Mouse (Mus musculus) CH12.LX (cell line): Measurements from ENCODE around the gene Zdhhc6. TPM values are rescaled to one million over a fixed set of nuclear protein-coding genes. Genes with fewer than 3 reads are reported as not detected.

Source experiments
- DNase-seq: peaks from one replicate; pipeline ENCODE4 v3.0.0-alpha.2; 2013; ENCODE audit errors: extremely low read depth
- H3K27ac ChIP-seq: 2 replicates; pipeline ENCODE4 v1.5.1; 2012; ENCODE audit warnings: low read depth, mild to moderate bottlenecking, control low read depth, moderate library complexity; ENCODE audit not compliant: insufficient read depth
- H3K27me3 ChIP-seq: replicated peaks from 2 replicates; pipeline ENCODE3; 2012; ENCODE audit warnings: inconsistent platforms
- H3K36me3 ChIP-seq, 2 experiments: replicated peaks in 1 of 2; 2 replicates each; pipeline versions ENCODE3 to v1.6.1; 2012; ENCODE audit warnings: inconsistent platforms in 1 of 2, low read length in 1 of 2, mild to moderate bottlenecking in 1 of 2, mixed read lengths in 1 of 2, moderate library complexity in 1 of 2; ENCODE audit not compliant: control insufficient read depth in 1 of 2, insufficient read depth in 1 of 2
- H3K4me1 ChIP-seq, 2 experiments: 2 replicates each; pipeline ENCODE4 v1.6.1; 2012; ENCODE audit warnings: inconsistent platforms in 1 of 2, moderate library complexity in 1 of 2; ENCODE audit not compliant: insufficient read depth in 2 of 2, control insufficient read depth in 1 of 2
- H3K4me2 ChIP-seq: 2 replicates; pipeline ENCODE4 v1.6.1; 2012; ENCODE audit warnings: low read depth, mild to moderate bottlenecking, control low read depth; ENCODE audit not compliant: poor library complexity, insufficient read depth, severe bottlenecking
- H3K4me3 ChIP-seq, 3 experiments: fragments of 150-350 bp in 1 of 3; sonication (generic) in 1 of 3; replicated peaks in 1 of 3; 2 replicates each; pipeline versions ENCODE3 to v1.5.1; 2011 to 2012; ENCODE audit warnings: low read depth in 2 of 3, low read length in 2 of 3, mild to moderate bottlenecking in 2 of 3, moderate library complexity in 2 of 3, control low read depth in 1 of 3, improper control_type of control experiment in 1 of 3, inconsistent platforms in 1 of 3, mixed read lengths in 1 of 3; ENCODE audit not compliant: poor library complexity in 1 of 3
- H3K79me2 ChIP-seq: replicated peaks from 2 replicates; pipeline ENCODE4 v1.6.1; 2012; ENCODE audit warnings: mild to moderate bottlenecking, moderate library complexity; ENCODE audit not compliant: control insufficient read depth, poor library complexity, insufficient read depth, severe bottlenecking; ENCODE audit errors: extremely low read depth
- H3K9ac ChIP-seq: 2 replicates; pipeline ENCODE4 v1.6.1; 2012; ENCODE audit warnings: low read depth, mild to moderate bottlenecking, control low read depth, moderate library complexity; ENCODE audit not compliant: insufficient read depth
- H3K9me3 ChIP-seq: replicated peaks from 2 replicates; pipeline ENCODE3; 2012; ENCODE audit warnings: low read length, inconsistent platforms, mixed read lengths
- BHLHE40 ChIP-seq: IDR thresholded peaks from 2 replicates; pipeline ENCODE4 v1.6.1; 2011; ENCODE audit warnings: mild to moderate bottlenecking, low read depth, low read length, improper control_type of control experiment
- CHD2 ChIP-seq: IDR thresholded peaks from 2 replicates; pipeline ENCODE4 v1.6.1; 2011; ENCODE audit warnings: low read length, improper control_type of control experiment
- ELF1 ChIP-seq: IDR thresholded peaks from 2 replicates; pipeline ENCODE4 v1.6.1; 2014; ENCODE audit warnings: low read depth, mild to moderate bottlenecking, inconsistent platforms, low read length, improper control_type of control experiment
- EP300 ChIP-seq: IDR thresholded peaks from 2 replicates; pipeline ENCODE4 v1.6.1; 2011; ENCODE audit warnings: low read length, improper control_type of control experiment
- IRF4 ChIP-seq: IDR thresholded peaks from 2 replicates; pipeline ENCODE4 v1.6.1; 2014; ENCODE audit warnings: low read depth, mild to moderate bottlenecking, inconsistent platforms, low read length, improper control_type of control experiment
- JUND ChIP-seq: conservative IDR thresholded peaks from 2 replicates; pipeline ENCODE4 v1.6.1; 2011; ENCODE audit warnings: low read depth, low read length, improper control_type of control experiment
- KAT2A ChIP-seq: IDR thresholded peaks from 2 replicates; pipeline ENCODE4 v1.6.1; 2012; ENCODE audit warnings: low read length, improper control_type of control experiment, inconsistent platforms; ENCODE audit not compliant: insufficient replicate concordance
- MAX ChIP-seq: IDR thresholded peaks from 2 replicates; pipeline ENCODE4 v1.6.1; 2011; ENCODE audit warnings: low read length, improper control_type of control experiment
- MXI1 ChIP-seq: IDR thresholded peaks from 2 replicates; pipeline ENCODE4 v1.6.1; 2011; ENCODE audit warnings: mild to moderate bottlenecking, low read depth, low read length, improper control_type of control experiment
- MYC ChIP-seq: IDR thresholded peaks from 2 replicates; pipeline ENCODE4 v1.6.1; 2011; ENCODE audit warnings: low read depth, mild to moderate bottlenecking, improper control_type of control experiment, low read length
- NRF1 ChIP-seq: IDR thresholded peaks from 2 replicates; pipeline ENCODE4 v1.6.1; 2014; ENCODE audit warnings: low read depth, mild to moderate bottlenecking, inconsistent platforms, low read length, improper control_type of control experiment, moderate library complexity
- POLR2A ChIP-seq: IDR thresholded peaks from 2 replicates; pipeline ENCODE4 v1.6.1; 2011; ENCODE audit warnings: low read depth, mild to moderate bottlenecking, improper control_type of control experiment, low read length
- RAD21 ChIP-seq: IDR thresholded peaks from 2 replicates; pipeline ENCODE4 v1.6.1; 2011; ENCODE audit warnings: low read depth, mild to moderate bottlenecking, low read length, improper control_type of control experiment, moderate library complexity
- SIN3A ChIP-seq: IDR thresholded peaks from 2 replicates; pipeline ENCODE4 v1.6.1; 2012; ENCODE audit warnings: low read length, improper control_type of control experiment, inconsistent platforms
- SMC3 ChIP-seq: IDR thresholded peaks from 2 replicates; pipeline ENCODE4 v1.6.1; 2011; ENCODE audit warnings: low read depth, low read length, improper control_type of control experiment
- TCF12 ChIP-seq: IDR thresholded peaks from 2 replicates; pipeline ENCODE4 v1.6.1; 2014; ENCODE audit warnings: low read depth, mild to moderate bottlenecking, inconsistent platforms, low read length, improper control_type of control experiment
- ZC3H11A ChIP-seq: IDR thresholded peaks from 2 replicates; pipeline ENCODE4 v1.6.1; 2012; ENCODE audit warnings: low read depth, mild to moderate bottlenecking, inconsistent platforms, low read length, improper control_type of control experiment
- ZKSCAN1 ChIP-seq: IDR thresholded peaks from 2 replicates; pipeline ENCODE4 v1.6.1; 2012; ENCODE audit warnings: low read depth, inconsistent platforms, low read length, improper control_type of control experiment, borderline replicate concordance
- ZMIZ1 ChIP-seq: IDR thresholded peaks from 2 replicates; pipeline ENCODE4 v1.6.1; 2012; ENCODE audit warnings: low read depth, mild to moderate bottlenecking, inconsistent platforms, low read length, improper control_type of control experiment
- ZNF384 ChIP-seq: IDR thresholded peaks from 2 replicates; pipeline ENCODE4 v1.6.1; 2012; ENCODE audit warnings: low read depth, low read length, improper control_type of control experiment, inconsistent platforms
- dilution Hi-C: fragments of 300-500 bp; cut with MboI; formaldehyde crosslinking; loops from 2 replicates; pipeline ENCODE4 v1.14.3; 2020; ENCODE audit warnings: low sequenced_read_pairs; ENCODE audit not compliant: extremely low pct_unique_long_range_greater_than_20kb, extremely low pct_ligation_motif_present
- in situ Hi-C: fragments of 300-500 bp; cut with MboI; formaldehyde crosslinking; loops from 3 replicates; pipeline ENCODE4 v1.14.3; 2019; ENCODE audit warnings: low sequenced_read_pairs, low pct_ligation_motif_present, low pct_unique_long_range_greater_than_20kb, mixed read lengths
- polyA plus RNA-seq: library from polyadenylated mRNA; unstranded; fragments of >175 nt; gene quantifications from 2 replicates; pipeline ENCODE4 v1.2.1, GENCODE M21; 2012; ENCODE audit warnings: low read depth; ENCODE audit not compliant: insufficient read length
- total RNA-seq, 2 experiments: library from RNA; depleted of rRNA; stranded (reverse); fragments of 300-350 nt in 1 of 2; fragments of >200 nt in 1 of 2; gene quantifications; 2 replicates each; pipeline ENCODE4 v1.2.3; 2012 to 2014

Gene Zdhhc6
- total and polyA plus RNA-seq, 3 experiments: 101 to 143 (median 101) TPM

DNA sequence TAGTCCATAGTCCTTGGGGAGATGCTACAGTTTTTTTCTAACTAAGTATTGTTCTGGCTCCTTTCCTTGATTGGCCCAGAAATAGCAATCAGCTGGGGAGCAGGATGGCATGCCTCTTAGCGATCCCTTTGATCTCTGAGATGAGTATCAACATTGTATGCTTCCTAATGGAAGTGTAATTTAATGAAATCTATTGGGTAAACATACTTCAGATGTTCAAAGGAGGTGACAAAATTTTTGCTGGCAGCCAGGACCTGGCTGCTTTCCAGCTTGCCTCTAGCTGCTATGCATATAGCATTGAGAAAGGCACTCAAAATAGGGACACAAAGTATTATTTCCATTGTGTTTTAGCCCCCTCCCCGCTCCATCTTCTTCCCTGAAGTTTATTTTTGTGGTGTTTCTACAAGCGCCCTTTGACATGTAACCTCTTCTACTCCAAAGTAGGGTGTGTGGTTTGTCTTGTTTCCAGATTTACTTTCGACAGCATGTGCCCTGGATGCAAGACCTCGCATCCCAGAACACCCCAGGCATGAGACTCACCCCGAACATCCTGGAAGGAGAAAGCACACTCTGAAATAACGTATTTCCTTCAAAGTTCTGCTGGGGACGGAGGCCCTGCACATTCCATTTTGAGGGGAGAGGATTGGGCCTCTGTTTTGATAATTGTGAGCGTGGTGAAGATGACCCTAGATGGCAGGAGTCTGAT, 35.0 kb upstream of the Zdhhc6 start:
- Histone ChIP-seq H3K36me3 (peaks cover 10 to 62% of the 10 kb centered on the region in 2 experiments), H3K4me2 (no peak overlapping the region), H3K9me3 (no peaks in the 10 kb centered on the region), H3K4me1 (no peaks in the 10 kb centered on the region), H3K27ac (no peak overlapping the region), H3K4me3 (no peak overlapping the region), H3K27me3 (no peaks in the 10 kb centered on the region), H3K9ac (no peak overlapping the region), H3K79me2 (no peaks in the 10 kb centered on the region; the same call in 1 of the 2 replicates)
- dilution Hi-C loops: no loop called here
- in situ Hi-C loops: loop anchor here (25.0 kb wide), 1 partner anchor 911 kb away; no protein-coding TSS in a partner anchor
- DNase-seq: no peak
- TF ChIP-seq MXI1: no peak

DNA sequence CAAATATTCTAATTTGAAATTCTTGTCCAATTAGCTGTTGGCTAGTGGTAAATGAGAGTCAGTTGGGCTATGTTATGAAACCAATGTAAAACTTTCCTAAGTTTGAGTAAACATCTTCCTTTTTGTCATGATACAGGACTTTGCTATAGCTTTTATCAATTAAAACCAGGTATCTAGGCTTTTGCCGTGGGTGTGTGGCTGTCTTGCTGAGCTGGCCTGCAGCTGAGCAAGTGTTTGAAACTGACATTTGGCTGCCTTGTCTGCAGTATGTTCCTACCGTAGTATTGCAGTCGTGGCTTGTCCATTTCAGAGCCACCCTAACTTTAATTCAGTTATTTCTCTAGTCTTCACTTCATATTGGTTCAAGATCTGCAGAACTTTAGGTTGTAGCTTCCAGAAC, 32.4 kb upstream of the Zdhhc6 start:
- Histone ChIP-seq H3K4me1 (no peaks in the 10 kb centered on the region), H3K36me3 (peaks cover 17 to 65% of the 10 kb centered on the region in 2 experiments), H3K4me3 (no peak overlapping the region), H3K9ac (no peak overlapping the region), H3K9me3 (no peaks in the 10 kb centered on the region), H3K4me2 (no peak overlapping the region), H3K27me3 (no peaks in the 10 kb centered on the region), H3K27ac (no peak overlapping the region), H3K79me2 (no peaks in the 10 kb centered on the region)
- DNase-seq: no peak
- dilution Hi-C loops: no loop called here
- in situ Hi-C loops: loop anchor here (10.0 kb wide), 1 partner anchor 527 kb away; no protein-coding TSS in a partner anchor
- TF ChIP-seq ZKSCAN1 (no peak), ZNF384 (no peak), ZMIZ1 (no peak), POLR2A (no peak), TCF12 (no peak)

DNA sequence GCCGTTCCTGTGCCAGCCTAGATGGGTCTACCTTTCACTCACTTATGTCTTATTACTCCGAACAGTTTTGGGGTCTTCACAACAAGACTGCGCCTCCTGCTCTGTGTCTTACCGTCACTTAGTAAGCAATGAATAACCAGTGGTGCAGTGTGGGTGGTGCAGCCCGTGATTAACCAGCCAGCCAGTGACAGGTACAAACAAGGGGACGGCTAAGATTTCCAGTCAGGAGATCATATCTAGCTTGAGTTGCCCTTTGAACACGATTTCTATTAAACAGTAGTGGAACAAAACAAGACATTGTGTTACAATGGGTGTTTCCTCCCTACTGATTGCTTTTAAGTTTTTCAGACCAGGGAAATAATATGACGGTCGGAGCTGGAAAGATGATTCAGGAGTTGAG, 27.4 kb upstream of the Zdhhc6 start:
- no peak for TF ChIP-seq MAX
- TF ChIP-seq SMC3: no peak
- no peak for TF ChIP-seq RAD21
- TF ChIP-seq ZMIZ1: no peak
- no peak for TF ChIP-seq IRF4
- TF ChIP-seq KAT2A: no peak
- TF ChIP-seq CHD2: no peak
- no peak for TF ChIP-seq ELF1
- no peak for TF ChIP-seq SIN3A
- TF ChIP-seq JUND: no peak
- no peak for TF ChIP-seq TCF12
- TF ChIP-seq NRF1: no peak
- no peak for TF ChIP-seq ZC3H11A
- TF ChIP-seq EP300: no peak
- no peak for TF ChIP-seq BHLHE40
- no peak for TF ChIP-seq MYC
- no peak overlapping the region for H3K4me2 ChIP-seq
- dilution Hi-C loops: no loop called here
- H3K27me3 ChIP-seq: no peaks in the 10 kb centered on the region
- H3K4me1 ChIP-seq: no peaks in the 10 kb centered on the region
- DNase-seq: no peak
- in situ Hi-C loops: loop anchor here (10.0 kb wide), 1 partner anchor 532 kb away; no protein-coding TSS in a partner anchor
- no peaks in the 10 kb centered on the region for H3K9me3 ChIP-seq
- peaks cover 17 to 69% of the 10 kb centered on the region in 2 experiments for H3K36me3 ChIP-seq
- no peaks in the 10 kb centered on the region for H3K79me2 ChIP-seq
- H3K9ac ChIP-seq: no peak overlapping the region
- no peak overlapping the region for H3K4me3 ChIP-seq
- H3K27ac ChIP-seq: no peak overlapping the region
